Comparison of ENCODE assay signal across 19 mouse cellular contexts in genomic region chr19:21858846-21859521, GRCm38 (mm10).
A peak's percentile ranks its signal among the peaks of the same experiment; 100 is the strongest.
DNase-seq lines count a peak whose midpoint lies in the region; ATAC-seq and TF ChIP-seq lines count a peak whose summit lies in the region.
"Had no signal": no experiment of that assay in that cellular context is flagged by ENCODE, and none has a peak within 500 bp of the region (broad histone marks: within the 10 kb centered on the region; RNA-seq: fewer than 3 reads in every experiment).

No protein-coding gene starts in this region.

- peak; percentile 55 for ATAC-seq in heart, embryonic 14.5 days (ENCODE audit: insufficient number of reproducible peaks, insufficient read depth, low FRiP score, low read depth)
- peak; percentile 38; the same call in 1 of the 2 replicates for ATAC-seq in embryonic facial prominence, embryonic 14.5 days (ENCODE audit: low read depth)
- ATAC-seq: activated CD4-positive, CD25-positive, alpha-beta regulatory T cell, adult 4 months; forebrain, embryonic 16.5 days; hindbrain, postnatal 0 days; Patski had no signal

- peaks cover 49% of the 10 kb centered on the region for H3K36me3 ChIP-seq in heart, embryonic 14.5 days (ENCODE audit: control insufficient read depth, insufficient read depth, low read length)
- H3K36me3 ChIP-seq in embryonic facial prominence, embryonic 14.5 days (ENCODE audit: control insufficient read depth, insufficient read depth, low read length), result peaks cover 43% of the 10 kb centered on the region
- peaks cover 51% of the 10 kb centered on the region for H3K36me3 ChIP-seq in limb, embryonic 10.5 days

- no peak overlapping the region for H3K4me3 ChIP-seq in heart, embryonic 14.5 days (ENCODE audit: control insufficient read depth in 1 of 2, insufficient read depth in 1 of 2, low read depth in 1 of 2, low read length in 2 of 2)
- H3K4me3 ChIP-seq in embryonic facial prominence, embryonic 14.5 days (ENCODE audit: low read depth, low read length), result no peak overlapping the region
- H3K4me3 ChIP-seq in lung, adult 2 months (replicated peaks; ENCODE audit: extremely low read depth, low read depth, low read length), result no peak overlapping the region
- no peak overlapping the region for H3K4me3 ChIP-seq in limb, embryonic 10.5 days
- H3K4me3 ChIP-seq: limb, embryonic 15.5 days; midbrain, embryonic 12.5 days had no signal

- H3K27ac ChIP-seq in heart, embryonic 14.5 days (replicated peaks in 1 of 2; ENCODE audit: control insufficient read depth in 1 of 2, insufficient read depth in 1 of 2, low read depth in 2 of 2, low read length in 2 of 2), result peak overlapping the region; percentile 17 to 54; a peak in 2 of 4 replicates
- no peak overlapping the region for H3K27ac ChIP-seq in embryonic facial prominence, embryonic 14.5 days (replicated peaks; ENCODE audit: low read depth, low read length)
- no peak overlapping the region for H3K27ac ChIP-seq in limb, embryonic 10.5 days
- H3K27ac ChIP-seq: hindbrain, postnatal 0 days; limb, embryonic 15.5 days; macrophage; midbrain, embryonic 12.5 days had no signal

- no peak overlapping the region for H3K4me2 ChIP-seq in heart, embryonic 14.5 days (ENCODE audit: low read length)
- H3K4me2 ChIP-seq in embryonic facial prominence, embryonic 14.5 days (ENCODE audit: low read depth, low read length), result no peak overlapping the region
- H3K4me2 ChIP-seq: limb, embryonic 15.5 days; midbrain, embryonic 12.5 days had no signal

- TF ChIP-seq CTCF in lung, adult 2 months (IDR thresholded peaks at IDR 0.05; ENCODE audit: insufficient read depth, low read length), result no peak

- 27% methylated on average over 12 of the region's 12 CpGs for WGBS in heart, embryonic 14.5 days
- 57% methylated on average over 12 of the region's 12 CpGs for WGBS in embryonic facial prominence, embryonic 14.5 days
- 68% methylated on average over 12 of the region's 12 CpGs for WGBS in lung, adult 2 months
- WGBS in limb, embryonic 10.5 days, result 71% methylated on average over 12 of the region's 12 CpGs

- H3K9ac ChIP-seq in heart, embryonic 14.5 days (ENCODE audit: low read length), result no peak overlapping the region
- H3K9ac ChIP-seq in embryonic facial prominence, embryonic 14.5 days (ENCODE audit: low read depth, low read length), result no peak overlapping the region
- H3K9ac ChIP-seq: limb, embryonic 15.5 days; midbrain, embryonic 12.5 days had no signal

- H3K9me3 ChIP-seq in heart, embryonic 14.5 days (ENCODE audit: control insufficient read depth, low read length), result no peaks in the 10 kb centered on the region
- no peaks in the 10 kb centered on the region for H3K9me3 ChIP-seq in embryonic facial prominence, embryonic 14.5 days (ENCODE audit: control insufficient read depth, low read length)
- no peaks in the 10 kb centered on the region for H3K9me3 ChIP-seq in limb, embryonic 10.5 days (replicated peaks)
- H3K9me3 ChIP-seq: limb, embryonic 15.5 days; midbrain, embryonic 12.5 days had no signal

- H3K4me1 ChIP-seq in heart, embryonic 14.5 days (ENCODE audit: control insufficient read depth in 2 of 2, insufficient read depth in 2 of 2, low read length in 2 of 2), result peaks cover 8 to 9% of the 10 kb centered on the region in 2 experiments
- no peaks in the 10 kb centered on the region for H3K4me1 ChIP-seq in embryonic facial prominence, embryonic 14.5 days (ENCODE audit: control insufficient read depth, insufficient read depth, low read length)
- peaks cover 3% of the 10 kb centered on the region for H3K4me1 ChIP-seq in lung, adult 2 months (ENCODE audit: control insufficient read depth, insufficient read depth, low read length)
- 0 out of 2 replicates have a peak, but pooled peaks cover 3% of the 10 kb centered on the region for H3K4me1 ChIP-seq in limb, embryonic 10.5 days
- H3K4me1 ChIP-seq: midbrain, embryonic 12.5 days had no signal

- TF ChIP-seq POLR2A in lung, adult 2 months (IDR thresholded peaks at IDR 0.05; ENCODE audit: borderline replicate concordance, extremely low read depth, low read depth, low read length), result no peak

- DNase-seq in heart, adult 18-20 months, result no peak
- peak; percentile 65 for DNase-seq in embryonic facial prominence, embryonic 14.5 days (ENCODE audit: low spot score)
- DNase-seq in lung, adult 2 months, result peak; percentile 40
- DNase-seq in lung, postnatal 36 days, result peak; percentile 63
- DNase-seq in limb, embryonic 10.5 days (ENCODE audit: low spot score), result no peak
- no peak for DNase-seq in spleen, postnatal 36 days (ENCODE audit: low spot score in 2 of 2)
- DNase-seq: adrenal gland, postnatal 14 days; cerebellum, adult 11-12 months; cerebellum, postnatal 25 days; kidney, adult 9 months; kidney, postnatal 4 days had no signal

- H3K27me3 ChIP-seq in heart, embryonic 14.5 days (ENCODE audit: control insufficient read depth, insufficient read depth, low read length), result no peaks in the 10 kb centered on the region
- no peaks in the 10 kb centered on the region for H3K27me3 ChIP-seq in embryonic facial prominence, embryonic 14.5 days (replicated peaks; ENCODE audit: control insufficient read depth, insufficient read depth, low read length)
- H3K27me3 ChIP-seq in limb, embryonic 10.5 days (ENCODE audit: low read depth, poor library complexity, severe bottlenecking), result no peaks in the 10 kb centered on the region
- H3K27me3 ChIP-seq: limb, embryonic 15.5 days; midbrain, embryonic 12.5 days; Patski had no signal

Comparison
In these comparisons a context has a peak if more than half of its experiments do, and no peak if none do; other contexts are left out.
1. H3K27ac ChIP-seq: peak in heart, embryonic 14.5 days (2 of 2); none in embryonic facial prominence, embryonic 14.5 days (single experiment) and limb, embryonic 10.5 days (single experiment).
2. DNase-seq: peak in embryonic facial prominence, embryonic 14.5 days (single experiment), lung, adult 2 months (single experiment) and lung, postnatal 36 days (single experiment); none in heart, adult 18-20 months (0 of 2), limb, embryonic 10.5 days (single experiment) and spleen, postnatal 36 days (0 of 2).